Mouse (Mus musculus) hindbrain, embryonic 10.5 days (tissue): ENCODE measurements around the gene Retreg3. TPM values are rescaled to one million over a fixed set of nuclear protein-coding genes. Genes with fewer than 3 reads are reported as not detected.

Experiments
- DNase-seq: peaks from one replicate; pipeline ENCODE4 v3.0.0-alpha.2; 2017; ENCODE audit warnings: low spot score
- H3K27ac ChIP-seq: fragments of 300-500 bp; sonication (generic); 2 replicates; pipeline ENCODE4 v1.5.1; 2016; ENCODE audit warnings: mild to moderate bottlenecking, moderate library complexity
- H3K27me3 ChIP-seq: fragments of 300-500 bp; sonication (generic); 2 replicates; pipeline ENCODE4 v1.6.1; 2016; ENCODE audit warnings: mild to moderate bottlenecking; ENCODE audit not compliant: poor library complexity, insufficient read depth, severe bottlenecking
- H3K36me3 ChIP-seq: fragments of 300-500 bp; sonication (generic); 2 replicates; pipeline ENCODE4 v1.6.1; 2016; ENCODE audit warnings: mild to moderate bottlenecking, moderate library complexity
- H3K4me1 ChIP-seq: fragments of 300-500 bp; sonication (generic); replicated peaks from 2 replicates; pipeline ENCODE4 v1.6.1; 2016; ENCODE audit warnings: mild to moderate bottlenecking
- H3K4me3 ChIP-seq: fragments of 300-500 bp; sonication (generic); 2 replicates; pipeline ENCODE4 v1.5.1; 2016; ENCODE audit warnings: mild to moderate bottlenecking, moderate library complexity
- H3K9me3 ChIP-seq: fragments of 300-500 bp; sonication (generic); 2 replicates; pipeline ENCODE4 v1.6.1; 2016; ENCODE audit warnings: mild to moderate bottlenecking, moderate library complexity
- WGBS: fragments of 180-500 bp; shearing (Covaris S2); methylation state at CpG from one replicate; pipeline ENCODE4 v1.1.7; 2016; 5-methylcytosine and 5-hydroxymethylcytosine counted together
- polyA plus RNA-seq: library from polyadenylated mRNA; unstranded; fragments of >200 nt; fragmentation: Nextera tagmentation; extraction: Ambion mirVana; gene quantifications from 2 replicates; pipeline ENCODE4 v1.2.1, GENCODE M21; 2016

Retreg3 gene
- polyA plus RNA-seq, 1 experiment from 2014 or later: 21.2 TPM

GRCm38 (mm10) chr11:101047502-101047901 lies 72.2 kb downstream of the Retreg3 start:
- Histone ChIP-seq H3K27ac (no peak overlapping the region), H3K4me1 (no peaks in the 10 kb centered on the region), H3K9me3 (no peaks in the 10 kb centered on the region), H3K27me3 (no peaks in the 10 kb centered on the region), H3K36me3 (peaks cover 99% of the 10 kb centered on the region), H3K4me3 (no peak overlapping the region)
- 77% methylated on average over 3 of the region's 3 CpGs for WGBS
- DNase-seq: no peak

GRCm38 (mm10) chr11:101046440-101046839 lies 73.3 kb downstream of the Retreg3 start:
- Histone ChIP-seq H3K27ac (no peak overlapping the region), H3K4me3 (no peak overlapping the region), H3K27me3 (no peaks in the 10 kb centered on the region), H3K36me3 (peaks cover 99% of the 10 kb centered on the region), H3K4me1 (no peaks in the 10 kb centered on the region), H3K9me3 (no peaks in the 10 kb centered on the region)
- WGBS: 70% methylated on average over 9 of the region's 9 CpGs
- DNase-seq: no peak

Other genes starting within 250 kb of the Retreg3 start
- gene Stat3, start 180.4 kb downstream of the Retreg3 start, polyA plus RNA-seq: 21.1 and 31.5 TPM in 2 replicates
- 18.2 and 21.4 TPM in 2 replicates for gene Cavin1, start 149.0 kb downstream of the Retreg3 start, polyA plus RNA-seq
- 36.2 and 48.1 TPM in 2 replicates for gene Atp6v0a1, start 110.4 kb downstream of the Retreg3 start, polyA plus RNA-seq
- 11.2 and 12.9 TPM in 2 replicates for gene Naglu, start 49.9 kb downstream of the Retreg3 start, polyA plus RNA-seq
- gene Hsd17b1, start 41.5 kb downstream of the Retreg3 start, polyA plus RNA-seq: 0.14 TPM in 1 of 2 replicates, not detected in the other
- gene Coasy, start 37.3 kb downstream of the Retreg3 start, polyA plus RNA-seq: 53.1 and 59.6 TPM in 2 replicates
- 44.7 and 49.7 TPM in 2 replicates for gene Mlx, start 32.6 kb downstream of the Retreg3 start, polyA plus RNA-seq
- gene Psmc3ip, start 24.5 kb downstream of the Retreg3 start, polyA plus RNA-seq: 59.7 and 72.5 TPM in 2 replicates
- gene Tubg1, start within 50 bp of the Retreg3 start, polyA plus RNA-seq: 136 and 141 TPM in 2 replicates
- gene Tubg2, start 36.0 kb upstream of the Retreg3 start, polyA plus RNA-seq: 2.8 and 4.8 TPM in 2 replicates
- gene Cntnap1, start 50.6 kb upstream of the Retreg3 start, polyA plus RNA-seq: 0.29 and 0.71 TPM in 2 replicates
- 5.8 and 11.8 TPM in 2 replicates for gene Plekhh3, start 51.5 kb upstream of the Retreg3 start, polyA plus RNA-seq
- gene Ccr10, start 55.5 kb upstream of the Retreg3 start, polyA plus RNA-seq: 0.15 and 0.20 TPM in 2 replicates
- gene Ezh1, start 106.6 kb upstream of the Retreg3 start, polyA plus RNA-seq: 13.1 TPM in 2 replicates
- 63.9 and 72.3 TPM in 2 replicates for gene Ramp2, start 126.1 kb upstream of the Retreg3 start, polyA plus RNA-seq
- 135 TPM in 2 replicates for gene Vps25, start 133.8 kb upstream of the Retreg3 start, polyA plus RNA-seq
- 6.7 and 7.6 TPM in 2 replicates for gene Wnk4, start 140.7 kb upstream of the Retreg3 start, polyA plus RNA-seq
- gene Cntd1, start 159.1 kb upstream of the Retreg3 start, polyA plus RNA-seq: 0.95 and 1.9 TPM in 2 replicates
- 227 and 244 TPM in 2 replicates for gene Coa3, start 159.2 kb upstream of the Retreg3 start, polyA plus RNA-seq
- gene Becn1, start 182.4 kb upstream of the Retreg3 start, polyA plus RNA-seq: 153 and 166 TPM in 2 replicates
- 166 and 190 TPM in 2 replicates for gene Psme3, start 196.3 kb upstream of the Retreg3 start, polyA plus RNA-seq
- gene Aoc2, start 205.2 kb upstream of the Retreg3 start, polyA plus RNA-seq: 1.5 and 2.1 TPM in 2 replicates
- gene Aoc3, start 210.7 kb upstream of the Retreg3 start, polyA plus RNA-seq: 0.06 TPM in 1 of 2 replicates, not detected in the other
- gene G6pc, start 247.7 kb upstream of the Retreg3 start, polyA plus RNA-seq: not detected in 2 replicates